Mouse (Mus musculus) heart, adult 18-20 months (tissue): ENCODE data around the gene Timm8a2. TPM values are rescaled to one million over a fixed set of nuclear protein-coding genes. Genes with fewer than 3 reads are reported as not detected.

Source experiments
- DNase-seq, 2 experiments: peaks; one replicate each; pipeline ENCODE4 v3.0.0; 2021 to 2022; ENCODE audit warnings: mixed read lengths in 1 of 2
- total RNA-seq, 2 experiments: library from RNA; stranded (reverse); gene quantifications; 2 replicates each; pipeline ENCODE4 v1.2.3; 2021

Timm8a2 gene
- total RNA-seq, 2 experiments from 2014 or later: not detected

DNA sequence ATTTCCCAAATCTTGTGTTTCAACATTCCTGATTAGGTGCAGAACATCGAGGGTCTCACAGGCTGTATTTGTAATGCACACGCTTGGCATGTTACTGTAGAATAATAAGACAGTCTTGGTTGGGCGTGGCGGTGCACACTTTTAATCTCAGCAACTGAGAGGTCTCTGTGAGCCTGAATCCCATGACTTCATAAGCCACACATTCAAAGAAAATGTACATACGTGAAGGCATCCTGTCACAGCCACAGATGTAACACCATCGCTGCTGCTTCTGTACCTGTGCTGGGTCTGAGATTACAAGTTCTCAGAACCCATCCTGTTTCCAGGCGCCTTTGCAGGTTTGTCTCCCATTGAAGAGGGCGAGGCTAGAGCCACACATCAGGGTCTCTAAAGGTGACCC is 22.7 kb upstream of the Timm8a2 start:
- no peak for DNase-seq

DNA sequence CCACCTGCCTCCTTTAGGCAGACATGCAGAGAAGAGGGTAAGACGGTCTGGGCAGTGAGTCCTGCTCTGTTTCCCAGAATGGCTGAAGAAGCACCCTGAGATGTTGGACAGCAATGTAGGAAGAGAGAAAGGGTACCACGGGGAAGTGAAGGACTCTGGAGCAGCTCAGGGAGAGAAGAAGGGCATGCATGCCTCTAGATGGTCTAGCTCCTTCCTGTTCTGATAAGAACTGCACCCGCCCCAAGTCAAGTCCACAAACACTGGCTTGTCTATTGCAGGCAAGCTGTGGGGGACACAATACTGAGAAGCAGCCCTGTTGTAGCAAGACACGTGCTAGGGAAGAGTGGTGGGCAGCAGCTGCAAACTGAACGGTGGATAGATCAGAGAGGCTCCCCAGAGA is 22.3 kb upstream of the Timm8a2 start:
- DNase-seq: no peak

DNA sequence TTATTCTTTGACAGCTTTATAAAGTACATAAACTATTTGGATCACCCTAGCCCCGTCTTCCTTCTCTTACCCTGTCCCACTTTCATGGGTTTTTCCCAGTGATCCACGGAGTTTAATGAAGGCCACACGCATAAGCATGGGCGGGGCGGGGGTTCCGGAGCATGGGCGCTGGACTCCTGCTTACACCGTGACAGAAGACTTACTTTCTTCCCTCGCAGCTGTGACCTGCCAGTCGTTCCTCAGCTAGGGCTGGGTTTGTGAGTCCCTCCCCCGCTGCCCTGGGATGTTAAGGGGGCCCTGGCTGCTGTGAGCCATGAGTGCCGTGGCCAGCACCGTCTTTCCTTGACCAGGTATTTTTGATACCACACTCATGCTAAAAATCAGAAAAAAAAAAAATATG is 21.7 kb upstream of the Timm8a2 start:
- no peak for DNase-seq

DNA sequence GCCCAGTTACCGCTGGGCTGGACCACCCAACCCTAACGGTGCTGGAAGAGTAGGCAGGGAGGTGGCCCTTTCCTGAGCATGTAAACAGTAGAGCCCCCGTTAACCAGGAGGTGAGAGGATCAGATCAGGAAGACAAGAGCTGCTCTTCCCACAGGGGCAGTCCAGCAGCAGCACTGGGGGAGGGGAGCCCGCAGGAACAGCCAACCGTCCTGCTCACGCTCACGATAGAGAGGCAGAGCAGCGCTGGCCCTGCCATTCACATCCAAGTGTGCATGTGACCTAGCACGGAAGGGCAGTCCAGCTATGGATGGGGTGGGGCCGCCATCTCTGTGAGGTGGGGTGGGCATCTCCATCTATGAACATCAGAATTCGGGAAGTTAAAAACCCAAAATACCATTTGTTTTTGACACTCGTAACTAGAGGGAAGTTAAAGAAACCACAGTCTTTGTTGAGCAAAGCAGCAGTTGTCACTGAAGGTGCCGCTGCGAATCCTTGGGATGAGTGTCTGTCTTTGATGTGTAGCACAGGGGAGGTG is 21.0 kb upstream of the Timm8a2 start:
- DNase-seq: peak; percentile 29 to 79

DNA sequence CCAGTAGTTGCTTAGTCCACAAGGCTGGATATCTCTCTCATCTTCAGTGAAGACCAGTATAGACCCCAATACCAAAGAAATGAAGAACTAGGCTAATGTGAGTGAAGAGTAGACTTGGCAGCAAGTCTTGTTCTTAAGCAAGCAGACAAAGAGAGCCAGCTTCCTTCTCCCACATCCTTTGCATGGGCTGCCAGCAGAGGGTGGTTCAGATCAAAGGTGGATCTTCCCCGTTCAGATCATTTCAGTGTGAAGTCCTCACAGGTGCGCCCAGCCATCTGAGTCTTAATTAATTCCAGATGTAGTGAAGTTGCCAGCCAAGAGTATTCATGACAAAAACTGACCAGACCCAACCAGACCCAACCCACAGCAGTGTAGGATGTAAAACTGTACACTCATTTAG is 16.5 kb upstream of the Timm8a2 start:
- no peak for DNase-seq

DNA sequence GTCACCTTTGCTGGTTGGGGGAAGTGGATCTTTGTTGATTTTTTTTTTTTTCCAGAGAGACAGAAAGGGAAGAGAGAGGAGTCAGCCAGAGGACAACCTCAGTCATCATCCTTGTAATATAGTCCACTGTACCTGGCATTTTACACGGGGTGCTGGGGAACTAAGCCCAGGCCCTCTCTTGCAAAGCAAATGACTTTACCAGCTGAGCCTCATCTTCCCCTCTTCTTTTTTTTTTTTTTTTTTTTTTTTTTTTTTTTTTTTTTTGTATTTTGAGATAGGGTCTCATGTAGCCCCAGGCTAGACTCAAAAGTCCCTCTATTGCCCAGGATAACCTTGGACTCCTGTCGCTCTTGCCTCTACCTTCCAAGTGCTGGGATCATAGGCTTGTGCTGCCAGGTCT is 15.1 kb upstream of the Timm8a2 start:
- no peak for DNase-seq

DNA sequence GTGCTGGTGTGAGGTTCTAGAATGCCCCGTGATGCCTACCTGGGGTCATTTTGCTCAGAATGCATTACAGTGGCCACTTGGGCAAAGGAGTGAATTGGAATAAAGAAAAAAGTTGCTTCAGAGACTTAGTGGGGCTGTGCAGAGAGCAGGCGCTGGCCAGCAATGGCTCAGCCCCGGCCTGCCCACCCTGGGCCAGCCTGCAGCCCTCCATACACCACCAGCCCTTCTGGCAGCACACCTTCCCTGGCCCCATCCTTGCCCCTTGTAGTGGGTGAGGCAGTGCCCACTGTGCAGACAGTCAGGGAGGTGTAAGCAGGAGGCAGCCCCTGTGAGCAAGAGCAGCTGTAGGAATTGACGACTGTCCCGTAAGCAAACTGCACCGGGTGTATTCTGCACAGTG is 13.9 kb upstream of the Timm8a2 start:
- no peak for DNase-seq

DNA sequence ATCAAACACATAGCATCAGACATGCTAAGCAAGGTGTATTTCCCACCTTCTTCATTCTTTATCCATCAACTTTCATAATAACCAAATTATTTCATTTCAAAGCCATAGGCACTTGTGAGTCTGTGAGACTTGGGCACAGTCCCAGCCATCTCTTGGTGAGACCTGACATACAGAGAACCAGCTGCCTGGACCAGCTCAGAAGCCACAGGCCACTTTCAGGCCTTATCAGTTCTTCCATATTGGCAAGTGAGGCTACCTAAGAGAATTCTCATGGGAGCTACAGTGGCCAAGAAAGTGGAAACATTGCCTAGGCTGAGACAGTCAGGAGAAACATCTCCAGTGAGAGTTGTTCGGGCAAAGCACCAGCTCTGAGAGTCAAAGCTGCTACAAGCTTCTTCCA is 11.4 kb upstream of the Timm8a2 start:
- no peak for DNase-seq

DNA sequence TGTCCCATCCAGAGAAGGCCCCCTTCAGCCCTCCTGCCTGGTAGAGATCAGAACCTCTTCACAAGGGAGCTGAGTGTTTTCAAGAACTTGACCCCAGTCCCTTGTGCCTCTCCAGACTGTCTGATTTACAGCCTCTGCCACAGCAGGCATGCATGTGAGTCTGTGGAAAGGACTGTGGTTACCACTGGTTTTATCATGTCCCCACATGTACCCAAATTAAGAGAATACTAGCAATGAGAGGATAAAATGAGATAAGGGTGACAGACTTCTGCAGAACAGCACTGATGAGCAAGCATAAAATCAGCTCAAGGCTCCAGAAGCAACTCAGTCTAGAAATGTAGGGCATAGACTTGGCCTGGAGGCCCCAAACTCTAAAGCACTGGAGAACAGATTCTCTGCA is 10.5 kb upstream of the Timm8a2 start:
- DNase-seq: no peak

DNA sequence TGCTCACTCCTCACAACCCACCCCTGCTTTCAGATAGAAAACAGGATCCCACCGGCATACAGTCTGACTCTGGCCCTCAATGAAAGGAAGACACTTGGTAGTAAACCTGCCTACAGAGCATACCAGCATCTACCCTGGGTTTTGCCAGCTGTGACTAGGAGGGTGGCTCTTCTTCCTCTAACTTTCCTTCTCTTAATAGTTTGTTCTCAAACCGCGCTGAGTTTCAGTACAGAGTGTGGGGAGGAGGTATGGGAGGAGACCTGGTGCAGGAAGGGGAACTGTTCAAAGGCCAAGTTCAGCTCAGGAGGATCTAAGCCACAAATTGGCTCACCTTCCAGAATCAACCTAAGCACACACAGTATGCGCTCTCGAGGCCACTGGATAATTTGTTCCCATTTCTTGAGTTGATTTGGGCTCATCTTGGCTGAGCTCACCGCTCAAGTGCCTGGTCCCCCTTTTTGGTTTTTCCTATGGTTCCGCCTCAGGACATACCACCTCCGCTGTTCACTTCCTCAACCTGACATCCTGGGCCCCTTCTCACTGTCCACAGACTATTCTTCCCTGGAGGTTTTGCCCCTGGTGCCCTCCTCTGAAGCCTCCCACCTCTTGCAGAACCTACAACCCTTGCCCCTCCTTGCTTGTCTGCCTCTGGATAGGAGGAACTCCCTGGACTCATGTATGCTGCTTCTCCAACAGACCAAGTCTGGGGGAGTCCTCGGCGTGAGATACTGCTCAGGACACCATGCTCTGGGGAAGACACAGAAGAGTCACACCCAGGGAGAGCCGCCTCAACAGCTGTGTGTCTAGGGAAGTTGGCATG is 5.3 kb upstream of the Timm8a2 start:
- peak; percentile 22 to 48 for DNase-seq

DNA sequence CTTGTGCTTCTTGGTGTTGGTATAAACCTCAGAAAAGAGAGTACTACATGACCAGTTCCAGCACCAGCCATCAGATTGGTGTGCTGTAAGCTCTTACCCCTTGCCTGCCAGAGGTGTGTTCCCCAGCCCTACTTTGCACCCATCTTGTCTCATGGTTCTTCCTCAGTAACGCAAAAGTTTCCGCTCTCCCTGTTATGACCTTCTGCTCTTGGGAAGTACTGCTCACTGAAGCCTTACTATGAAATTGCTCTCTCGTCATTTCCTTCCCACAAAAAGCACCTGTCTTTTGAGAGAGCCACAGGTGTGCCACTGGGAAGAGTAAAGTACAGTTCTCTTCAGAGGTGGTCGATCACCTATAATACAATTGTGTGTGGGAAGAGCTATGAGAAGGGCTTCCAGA is 4.6 kb upstream of the Timm8a2 start:
- DNase-seq: no peak

DNA sequence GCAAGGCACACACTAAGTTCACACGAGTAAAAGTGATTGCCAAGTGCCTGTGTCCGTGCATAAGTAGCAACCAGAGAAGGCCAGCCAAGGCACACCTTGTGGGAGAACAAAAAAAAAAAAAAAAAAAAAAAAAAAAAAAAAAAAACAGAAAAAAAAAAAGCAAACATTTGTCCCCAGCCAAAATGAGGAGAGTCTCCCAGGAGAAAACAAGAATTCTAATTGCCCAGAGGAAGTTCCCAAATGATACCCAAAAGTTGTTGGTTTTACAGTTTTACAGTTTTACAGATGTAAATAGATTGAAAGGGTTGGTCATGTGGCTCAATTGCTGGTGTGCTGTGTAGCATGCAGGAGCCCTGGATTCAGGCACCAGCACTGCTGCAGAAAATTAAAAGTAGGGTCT is 2.4 kb upstream of the Timm8a2 start:
- no peak for DNase-seq

DNA sequence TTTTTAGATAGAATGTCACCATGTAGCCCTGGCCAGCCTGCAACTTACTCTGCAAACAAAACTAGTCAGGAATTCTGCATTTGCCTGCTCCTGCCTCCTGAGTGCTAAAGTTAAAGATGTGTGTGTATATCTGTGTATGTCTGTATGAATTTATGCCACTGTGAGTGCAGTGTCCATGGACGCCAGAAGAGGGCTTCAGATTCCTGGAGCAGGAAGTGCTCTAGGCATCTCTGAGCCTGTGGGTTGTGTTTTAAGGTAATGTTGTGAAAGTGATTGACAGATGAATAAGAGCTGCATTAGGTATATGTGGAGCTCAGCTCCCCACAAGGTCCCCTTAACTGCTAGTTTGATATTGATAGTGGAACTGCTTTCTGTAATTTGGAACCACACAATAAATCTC is 707 bp downstream of the Timm8a2 start:
- DNase-seq: no peak

DNA sequence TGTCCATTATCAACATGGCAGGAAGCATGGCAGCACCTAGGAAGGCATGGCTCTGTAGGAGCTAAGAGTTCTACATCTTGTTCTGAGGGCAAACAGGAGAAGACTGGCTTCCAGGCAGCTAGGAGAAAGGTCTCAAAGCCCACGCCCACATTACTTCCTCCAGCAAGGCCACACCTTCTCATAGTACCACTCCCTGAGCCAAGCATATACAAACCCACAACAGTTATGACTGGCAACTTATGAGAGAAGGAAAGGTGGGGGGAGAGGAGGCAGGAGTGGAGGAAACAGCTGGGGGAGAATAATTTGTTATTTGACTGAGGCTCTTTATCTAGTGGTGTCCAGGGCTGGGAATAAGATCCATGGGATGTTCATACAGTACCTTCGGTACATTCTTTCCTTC is 1.4 kb downstream of the Timm8a2 start:
- no peak for DNase-seq

DNA sequence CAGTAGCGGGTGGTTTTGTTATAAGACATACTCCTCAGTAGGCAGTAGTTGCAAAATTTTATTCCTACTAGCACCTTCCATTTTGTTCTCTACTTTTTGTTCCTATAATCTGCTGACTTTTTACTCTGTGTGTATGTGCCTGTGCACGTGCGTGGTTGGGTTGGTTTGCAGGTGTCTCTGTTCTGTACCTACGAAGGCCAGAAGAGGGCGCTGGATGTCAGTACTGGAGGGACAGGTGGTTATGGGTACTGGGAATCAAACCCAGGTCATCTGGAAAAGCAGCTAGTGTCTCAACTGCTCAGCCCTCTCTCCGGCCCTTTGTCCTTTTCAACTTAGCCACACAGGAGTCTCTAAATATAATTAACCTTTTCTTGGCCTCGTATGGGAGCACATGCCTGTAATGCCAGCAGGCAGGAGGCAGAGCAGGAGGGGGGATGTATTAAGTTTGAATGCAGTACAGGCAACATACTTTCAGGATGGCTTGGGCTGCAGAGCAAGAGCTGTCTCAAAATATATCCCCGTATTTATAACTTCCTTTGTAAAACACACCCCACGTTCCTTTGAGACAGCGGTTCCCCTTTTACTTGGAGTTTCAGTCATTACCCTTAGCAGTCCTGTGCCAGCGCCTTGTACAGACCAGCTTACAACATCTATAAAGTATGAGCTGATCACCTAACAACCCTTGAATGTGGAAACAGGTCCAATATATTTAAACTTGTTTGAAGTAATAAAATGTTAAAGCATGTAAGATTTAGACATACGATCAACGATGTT is 4.6 kb downstream of the Timm8a2 start:
- no peak for DNase-seq

DNA sequence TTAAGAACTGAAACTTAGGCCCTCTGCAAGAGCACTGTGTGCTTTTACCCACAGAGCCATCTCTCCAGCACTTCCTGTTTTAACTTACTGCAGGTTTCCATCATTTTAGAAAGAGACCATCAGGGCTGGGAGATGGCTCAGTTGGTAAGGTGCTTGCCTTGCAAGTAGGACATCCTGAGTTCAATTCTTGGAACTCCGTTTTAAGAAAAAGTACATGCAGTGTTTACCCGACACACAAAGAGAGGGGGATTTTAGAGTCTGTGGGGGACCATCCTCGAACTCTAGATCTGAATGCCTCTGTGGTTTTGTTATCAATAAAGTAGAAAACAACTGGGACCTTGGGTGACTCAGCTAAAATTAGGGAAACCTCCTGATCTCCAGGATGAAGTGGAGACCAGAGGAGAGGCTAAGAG is 6.9 kb downstream of the Timm8a2 start:
- DNase-seq: no peak

DNA sequence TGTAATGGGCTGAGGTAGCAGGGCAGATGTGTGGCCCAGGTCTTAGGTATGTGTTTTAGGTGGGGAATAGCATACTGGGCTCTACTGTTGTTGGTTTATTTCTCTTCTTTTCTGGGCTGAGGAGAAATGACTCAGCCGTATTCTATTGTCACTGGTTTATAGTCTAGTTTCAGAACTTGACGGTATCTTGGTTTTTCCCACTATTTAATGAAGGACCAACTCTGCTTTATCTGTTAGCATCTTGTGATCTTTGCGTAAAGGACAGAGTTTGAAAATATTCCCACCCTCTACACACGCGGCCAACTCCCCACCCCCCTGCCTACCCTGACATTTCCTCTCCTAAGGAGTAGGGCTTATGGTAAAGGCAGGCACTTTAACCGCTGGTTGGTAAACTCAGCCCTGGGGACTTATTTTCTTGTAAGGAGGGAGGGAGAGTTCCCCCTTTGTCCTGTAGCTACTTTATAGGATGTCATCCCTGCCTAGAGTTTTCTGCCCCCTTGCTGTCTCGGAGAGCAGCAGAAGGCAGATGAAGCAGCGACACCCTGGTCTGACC is 7.7 kb downstream of the Timm8a2 start:
- DNase-seq: no peak

DNA sequence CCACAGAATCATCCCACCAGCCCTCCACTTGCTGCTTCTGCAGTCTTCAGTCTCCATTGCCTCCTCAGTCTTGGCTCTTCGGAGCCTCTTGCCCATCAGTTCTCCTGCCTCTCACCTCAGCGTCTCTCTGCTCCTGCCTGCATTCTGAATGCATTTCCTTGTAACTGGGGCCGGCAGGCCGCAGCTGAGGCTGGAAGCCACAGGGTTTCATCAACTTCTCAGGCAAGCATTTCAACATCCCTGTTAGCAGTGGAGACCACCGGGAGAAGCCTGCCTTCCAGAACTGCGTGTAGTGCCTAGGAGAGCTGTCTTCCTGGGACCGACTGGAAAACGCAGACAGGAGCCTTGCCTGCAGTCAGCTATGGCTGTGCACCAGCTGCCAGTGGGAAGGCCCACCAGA is 13.3 kb downstream of the Timm8a2 start:
- DNase-seq: no peak

DNA sequence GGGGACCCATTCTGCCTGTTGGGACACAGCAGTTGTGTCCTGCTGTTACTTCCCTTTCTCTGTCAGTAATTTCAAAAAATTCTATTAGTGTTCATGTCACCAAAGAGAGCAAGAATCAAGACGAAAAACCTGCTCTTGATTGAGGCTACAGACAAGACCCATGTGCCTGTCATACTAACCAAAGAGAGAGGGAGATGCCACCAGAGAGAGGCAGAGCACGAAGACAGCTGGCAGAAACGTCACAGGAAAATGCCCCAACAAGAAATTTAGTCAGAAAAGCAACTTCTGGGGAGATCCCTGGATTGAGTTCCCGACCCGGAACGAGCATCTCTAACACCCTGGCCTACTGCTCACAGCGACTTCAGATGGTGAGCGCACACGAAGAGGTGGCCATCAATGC is 14.3 kb downstream of the Timm8a2 start:
- DNase-seq: no peak

DNA sequence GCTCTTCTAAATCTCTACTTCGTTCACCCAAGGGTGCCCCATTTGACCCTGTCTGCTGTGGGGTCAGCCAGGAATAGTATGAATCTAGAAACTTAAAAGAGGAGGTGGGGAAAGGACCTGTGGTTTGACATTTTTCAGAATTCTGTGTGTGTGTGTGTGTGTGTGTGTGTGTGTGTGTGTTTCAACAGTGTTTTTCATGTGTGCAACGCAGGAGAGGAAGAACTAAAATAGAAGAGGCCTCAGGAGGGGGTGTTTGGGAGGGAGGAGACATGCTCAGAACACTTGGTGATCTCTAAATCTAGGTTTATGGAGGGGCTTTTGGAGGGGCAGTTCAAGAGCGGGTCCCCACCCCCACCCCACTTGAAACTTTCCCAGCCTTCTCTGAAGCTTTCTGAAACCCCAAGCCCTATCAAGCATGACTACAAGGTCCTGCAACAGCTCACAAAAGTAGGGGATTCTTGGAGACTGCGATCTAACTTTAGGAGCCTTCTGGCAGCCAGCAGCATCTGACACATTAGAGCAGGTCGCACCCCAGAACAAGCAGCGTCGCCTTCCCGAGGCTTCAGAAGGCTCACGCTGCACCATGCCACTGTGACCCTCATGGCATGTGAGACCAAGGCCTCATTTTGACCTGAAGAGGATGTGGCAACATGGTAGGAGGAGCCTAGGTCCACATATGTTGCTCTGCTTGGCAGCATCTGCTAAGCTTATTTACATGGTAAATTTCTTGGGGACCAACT is 18.6 kb downstream of the Timm8a2 start:
- DNase-seq: no peak

DNA sequence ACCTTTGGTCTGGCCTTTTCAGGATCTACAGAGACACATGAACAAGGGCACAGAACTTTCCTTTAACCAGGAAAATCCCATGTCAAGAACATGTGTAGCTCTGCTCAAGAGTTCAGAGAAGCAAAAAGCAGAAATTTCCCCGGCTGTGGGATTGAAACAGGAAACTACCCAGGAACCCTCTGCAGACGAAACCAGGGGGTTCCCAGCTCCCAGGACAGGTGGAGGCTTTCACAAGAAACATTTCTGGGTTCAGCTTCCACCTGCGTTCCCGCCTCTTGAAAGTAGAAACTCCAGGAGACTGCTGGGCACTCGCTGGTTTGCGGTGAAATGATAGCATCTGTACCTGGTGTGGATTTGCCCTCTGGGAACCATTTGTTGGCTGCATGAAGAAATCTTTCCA is 22.4 kb downstream of the Timm8a2 start:
- DNase-seq: no peak

DNA sequence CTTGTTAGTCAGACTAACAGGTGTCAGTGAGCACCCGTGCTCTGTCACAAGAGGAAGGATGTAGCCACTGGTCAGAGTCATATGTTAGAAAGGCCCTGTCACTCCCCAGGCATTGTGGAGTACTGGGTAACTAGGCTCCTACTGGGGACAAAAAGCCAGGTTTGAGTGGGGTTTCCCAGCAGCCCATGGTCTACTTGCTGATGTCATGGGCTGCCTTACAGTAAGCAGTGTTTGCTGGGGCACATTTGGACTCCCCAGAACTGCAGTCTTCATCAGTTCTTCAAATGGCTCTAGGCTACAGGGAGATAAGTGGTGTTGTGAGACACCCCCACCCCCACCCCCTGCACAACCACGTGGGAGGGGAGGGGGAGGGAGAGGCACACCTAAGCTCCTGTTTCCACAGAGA is 23.5 kb downstream of the Timm8a2 start:
- no peak for DNase-seq

DNA sequence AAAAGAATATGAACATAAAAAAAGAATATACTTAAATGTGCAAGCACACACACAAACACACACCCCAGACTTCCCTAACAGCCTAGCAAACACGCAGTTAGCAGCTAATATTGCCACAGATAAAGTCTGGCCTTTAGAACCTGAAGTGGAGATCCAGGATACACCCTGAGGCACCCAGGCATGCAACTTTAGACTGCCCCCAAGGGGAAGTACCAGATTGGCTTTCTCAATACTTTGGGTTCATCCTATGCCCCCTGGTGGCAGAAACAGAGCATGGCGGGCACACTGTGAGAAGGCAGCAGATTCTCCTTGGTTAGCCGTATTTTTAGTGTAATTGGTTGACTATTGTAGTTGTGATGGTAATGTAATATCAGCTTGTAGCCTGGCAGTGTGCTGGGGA is 26.2 kb downstream of the Timm8a2 start:
- DNase-seq: peak; percentile 82 to 92
